Mouse (Mus musculus): ENCODE measurements around the gene Epn1.

The Epn1 gene

GRCm38 (mm10) chr7:5092831-5093510 is 12.9 kb downstream of the Epn1 start:
- DNase-seq (ENCODE audit: low spot score in 2 of 2), result no peak

- no peak for DNase-seq (ENCODE audit: low spot score in 2 of 2)
Observed at GRCm38 (mm10) chr7:5098769-5099168, 18.7 kb downstream of the Epn1 start.

- DNase-seq (ENCODE audit: low spot score in 2 of 2), result no peak
Observed at GRCm38 (mm10) chr7:5099796-5100195, 19.8 kb downstream of the Epn1 start.

- peak; percentile 39 to 73 for DNase-seq (ENCODE audit: low spot score in 2 of 2)
Observed at GRCm38 (mm10) chr7:5101066-5101663, 21.1 kb downstream of the Epn1 start.

- DNase-seq (ENCODE audit: low spot score in 2 of 2), result no peak
Observed at GRCm38 (mm10) chr7:5102564-5102963, 22.5 kb downstream of the Epn1 start.

GRCm38 (mm10) chr7:5108272-5108671 is 28.2 kb downstream of the Epn1 start:
- no peak for DNase-seq (ENCODE audit: low spot score in 2 of 2)

- no peak for DNase-seq (ENCODE audit: low spot score in 2 of 2)
Observed at GRCm38 (mm10) chr7:5109301-5109700, 29.3 kb downstream of the Epn1 start.

GRCm38 (mm10) chr7:5112701-5113100 is 32.7 kb downstream of the Epn1 start:
- no peak for DNase-seq (ENCODE audit: low spot score in 2 of 2)

GRCm38 (mm10) chr7:5116850-5117249 is 36.8 kb downstream of the Epn1 start, which contains the start of gene Rfpl4:
TSS of gene Rfpl4 (minus strand) at chr7:5116950.
- DNase-seq (ENCODE audit: low spot score in 2 of 2), result no peak

GRCm38 (mm10) chr7:5125078-5125477 is 45.0 kb downstream of the Epn1 start:
- DNase-seq (ENCODE audit: low spot score in 2 of 2), result peak in 1 of 2 experiments; percentile 42

GRCm38 (mm10) chr7:5125549-5126406 is 45.7 kb downstream of the Epn1 start, which contains the start of gene Rasl2-9:
TSS of gene Rasl2-9 (minus strand) at chr7:5125950.
- DNase-seq (ENCODE audit: low spot score in 2 of 2), result peak; percentile 63 to 71
